Mouse (Mus musculus): ENCODE measurements around the gene 4930404H24Rik.

The 4930404H24Rik gene

GRCm38 (mm10) chr2:153529931-153530766 is 37.6 kb downstream of the 4930404H24Rik start, which contains the start of gene Nol4l:
Gene Nol4l (minus strand): TSS chr2:153529971.
- peak; percentile 57 for DNase-seq (ENCODE audit: extremely low spot score)

GRCm38 (mm10) chr2:153530948-153531347 is 38.4 kb downstream of the 4930404H24Rik start:
- no peak for DNase-seq (ENCODE audit: extremely low spot score)

- no peak for DNase-seq (ENCODE audit: extremely low spot score)
Observed at GRCm38 (mm10) chr2:153533981-153534380, 41.4 kb downstream of the 4930404H24Rik start.

- no peak for DNase-seq (ENCODE audit: extremely low spot score)
Observed at GRCm38 (mm10) chr2:153538898-153539297, 46.3 kb downstream of the 4930404H24Rik start.

GRCm38 (mm10) chr2:153542936-153543668 is 50.5 kb downstream of the 4930404H24Rik start:
- no peak for DNase-seq (ENCODE audit: extremely low spot score)
